Mouse (Mus musculus) brain, embryonic 14.5 days (tissue): ENCODE results near the gene Gm9745.

Experiments used
- CTCF ChIP-seq: fragments of 200-500 bp; IDR thresholded peaks from 2 replicates; pipeline ENCODE4 v1.5.1; 2012; ENCODE audit warnings: inconsistent platforms, mild to moderate bottlenecking, moderate library complexity, borderline replicate concordance; ENCODE audit not compliant: insufficient read depth, insufficient read length; ENCODE audit errors: extremely low read depth
- POLR2A ChIP-seq: fragments of 200-500 bp; IDR thresholded peaks from 2 replicates; pipeline ENCODE4 v1.6.1; 2012; ENCODE audit warnings: mild to moderate bottlenecking, inconsistent platforms, borderline replicate concordance; ENCODE audit not compliant: poor library complexity, insufficient read depth, insufficient read length, severe bottlenecking; ENCODE audit errors: extremely low read depth

GRCm38 (mm10) chr13:8995159-8995989 lies 47.3 kb upstream of the Gm9745 start:
- no peak for TF ChIP-seq POLR2A
- no peak for TF ChIP-seq CTCF
